Mouse (Mus musculus): ENCODE measurements around the gene Pxk.
"Not testable (repeated sequence)": the region's sequence is repeated elsewhere in the genome, so short reads cannot be mapped to it uniquely, and the experiment has no call there.

The Pxk gene

GRCm38 (mm10) chr14:8146611-8147223 lies 48.7 kb downstream of the Pxk start:
- DNase-seq (ENCODE audit: low spot score): no peak

DNA sequence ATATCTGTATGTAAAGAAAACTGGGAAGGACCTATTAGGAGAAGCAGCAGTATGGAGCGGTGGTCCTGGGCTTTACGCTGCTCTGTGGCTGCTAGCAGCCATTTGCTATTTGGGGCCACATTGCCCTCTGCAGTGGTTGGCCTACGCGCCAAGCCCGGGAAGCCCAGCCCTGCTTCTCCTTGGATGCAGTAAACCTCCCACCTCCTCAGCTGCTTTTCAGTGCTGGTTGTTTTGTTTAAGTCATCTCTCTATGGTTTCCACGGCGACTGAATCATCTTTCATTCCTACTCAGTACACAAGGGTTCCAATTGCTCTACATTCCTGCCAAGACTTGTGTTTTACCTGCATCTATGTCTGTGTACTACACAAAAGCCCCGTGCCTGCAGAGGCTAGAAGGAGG lies 50.8 kb downstream of the Pxk start:
- DNase-seq (ENCODE audit: low spot score): no peak

GRCm38 (mm10) chr14:8151757-8152156 lies 53.7 kb downstream of the Pxk start:
- DNase-seq (ENCODE audit: low spot score): no peak

DNA sequence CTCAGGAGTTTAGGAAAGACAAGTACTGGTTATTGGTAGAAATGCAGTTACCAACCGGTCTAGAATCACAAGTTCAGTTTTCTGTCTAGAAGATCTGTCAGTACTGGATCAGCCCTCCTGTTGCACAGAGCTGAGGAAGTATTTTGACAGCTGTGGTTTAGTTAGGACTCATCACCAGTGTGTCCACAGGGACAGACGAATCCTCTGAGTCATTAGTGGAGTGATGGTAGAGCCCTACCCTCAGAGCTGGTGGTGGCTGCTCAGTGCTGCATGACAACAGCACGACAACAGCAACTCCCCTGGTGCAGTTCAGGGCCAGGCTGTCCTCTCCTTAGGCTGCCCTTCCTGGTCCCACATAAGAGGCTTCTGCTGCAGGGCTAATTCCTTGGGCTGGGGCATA lies 56.1 kb downstream of the Pxk start:
- no peak for DNase-seq (ENCODE audit: low spot score)

- DNase-seq (ENCODE audit: low spot score): no peak
Measured at GRCm38 (mm10) chr14:8156947-8157346, 58.9 kb downstream of the Pxk start.

DNA sequence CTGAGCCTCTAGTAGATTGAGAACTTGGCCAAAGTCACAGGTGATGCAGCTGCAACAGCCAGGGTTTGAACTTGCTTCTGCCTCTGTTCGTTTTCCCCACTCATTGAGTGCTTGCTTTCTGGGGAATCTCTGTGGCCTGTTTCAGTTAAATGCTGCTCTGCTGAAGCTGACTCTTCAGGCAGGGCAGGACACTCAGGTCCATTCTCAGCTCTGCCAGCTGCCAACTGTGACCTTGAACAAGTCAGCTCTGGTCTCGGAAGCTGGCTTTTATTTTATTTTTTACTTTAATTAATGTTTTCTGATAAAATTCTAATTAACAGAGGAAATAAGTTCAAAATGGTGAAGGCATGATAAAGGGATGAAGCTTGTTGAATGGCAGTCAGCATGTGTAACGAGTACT lies 60.7 kb downstream of the Pxk start:
- no peak for DNase-seq (ENCODE audit: low spot score)

DNA sequence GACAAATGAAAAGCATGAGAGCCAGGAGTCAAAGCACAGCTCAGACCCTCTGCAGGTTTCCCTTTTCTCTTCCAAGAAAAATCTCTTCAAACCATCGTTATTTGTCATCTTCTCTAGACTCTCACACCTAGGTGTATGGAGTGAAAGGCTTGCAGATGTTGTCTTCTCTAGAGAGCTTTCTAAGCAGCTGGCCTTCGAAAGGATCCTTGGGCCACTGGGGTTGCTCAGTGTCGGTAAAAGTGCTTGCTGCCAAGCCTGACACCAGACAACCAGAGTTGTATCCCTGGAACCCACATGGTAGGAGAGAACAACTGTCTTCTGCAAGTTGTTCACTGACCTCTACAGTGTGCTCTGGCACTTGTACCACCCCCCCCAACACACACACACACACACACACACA lies 61.1 kb downstream of the Pxk start:
- DNase-seq (ENCODE audit: low spot score): no peak

DNA sequence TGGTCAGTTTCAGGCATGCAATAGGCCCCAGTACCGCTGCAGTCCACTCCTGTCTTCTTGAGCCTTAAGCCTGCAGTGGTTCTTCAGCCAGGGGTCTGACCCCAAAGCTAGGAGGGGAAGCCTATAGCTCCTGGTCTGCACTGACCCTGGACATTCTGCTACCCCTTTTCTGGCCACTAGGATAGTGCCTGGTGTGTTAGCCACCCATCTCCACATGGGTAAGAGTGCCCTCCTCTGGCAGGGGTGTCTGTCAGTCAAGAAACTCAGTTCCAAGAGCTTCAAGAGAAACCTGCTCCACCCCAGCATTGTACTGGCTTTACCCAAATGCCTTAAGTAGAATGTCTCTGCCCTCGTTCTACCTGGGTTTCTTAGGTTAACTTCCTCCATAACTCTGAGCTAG lies 63.8 kb downstream of the Pxk start:
- no peak for DNase-seq (ENCODE audit: low spot score)

GRCm38 (mm10) chr14:8164463-8164862 lies 66.5 kb downstream of the Pxk start:
- DNase-seq (ENCODE audit: low spot score): no peak

DNA sequence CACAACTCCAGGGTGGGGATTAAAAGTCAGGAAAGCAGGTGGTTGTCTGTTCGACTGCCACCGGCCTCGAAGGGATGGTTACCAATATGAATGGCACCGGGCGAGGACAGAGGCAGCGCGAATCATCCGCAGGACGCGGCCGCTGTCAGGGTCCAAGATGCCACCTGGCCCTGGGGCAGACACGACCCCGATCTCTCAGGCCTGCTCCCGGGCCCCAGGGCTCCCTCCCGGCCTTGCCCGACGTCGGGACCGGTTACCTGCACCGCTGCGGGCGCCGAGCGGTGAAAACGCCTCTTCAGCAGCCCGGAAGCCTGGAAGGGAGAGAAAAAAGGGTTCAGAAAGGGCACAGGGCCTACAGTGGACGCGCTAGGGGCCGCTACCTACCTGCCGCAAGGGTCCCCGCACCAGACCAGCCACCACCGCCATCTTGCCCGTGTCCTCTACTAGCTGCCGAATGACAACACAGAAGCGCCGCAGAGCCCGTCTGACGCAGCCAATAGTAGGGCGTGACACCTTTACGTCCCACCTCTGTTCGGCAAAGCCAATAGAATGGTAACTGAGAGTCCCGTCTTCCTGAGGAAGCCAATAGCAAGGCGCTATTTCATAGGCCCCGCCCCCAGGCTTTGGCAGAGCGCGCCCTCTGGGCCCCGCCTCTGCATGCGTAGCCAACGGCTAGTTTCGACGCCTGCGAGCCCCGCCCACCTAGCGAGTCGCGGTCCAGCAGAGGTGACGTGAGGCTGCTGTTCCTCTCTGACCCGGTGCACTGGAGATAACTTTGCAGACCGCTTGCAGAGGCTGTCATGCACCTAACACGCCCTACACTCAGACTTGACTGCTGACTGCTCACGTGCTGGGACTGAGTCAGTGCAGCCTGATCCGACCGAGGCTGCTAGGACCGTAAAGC lies 74.7 kb downstream of the Pxk start, which contains the start of gene Pdhb:
Gene Pdhb (minus strand): TSS at position 519 of the 904 bp plus-strand sequence.
- DNase-seq (ENCODE audit: low spot score): peak; percentile 86

DNA sequence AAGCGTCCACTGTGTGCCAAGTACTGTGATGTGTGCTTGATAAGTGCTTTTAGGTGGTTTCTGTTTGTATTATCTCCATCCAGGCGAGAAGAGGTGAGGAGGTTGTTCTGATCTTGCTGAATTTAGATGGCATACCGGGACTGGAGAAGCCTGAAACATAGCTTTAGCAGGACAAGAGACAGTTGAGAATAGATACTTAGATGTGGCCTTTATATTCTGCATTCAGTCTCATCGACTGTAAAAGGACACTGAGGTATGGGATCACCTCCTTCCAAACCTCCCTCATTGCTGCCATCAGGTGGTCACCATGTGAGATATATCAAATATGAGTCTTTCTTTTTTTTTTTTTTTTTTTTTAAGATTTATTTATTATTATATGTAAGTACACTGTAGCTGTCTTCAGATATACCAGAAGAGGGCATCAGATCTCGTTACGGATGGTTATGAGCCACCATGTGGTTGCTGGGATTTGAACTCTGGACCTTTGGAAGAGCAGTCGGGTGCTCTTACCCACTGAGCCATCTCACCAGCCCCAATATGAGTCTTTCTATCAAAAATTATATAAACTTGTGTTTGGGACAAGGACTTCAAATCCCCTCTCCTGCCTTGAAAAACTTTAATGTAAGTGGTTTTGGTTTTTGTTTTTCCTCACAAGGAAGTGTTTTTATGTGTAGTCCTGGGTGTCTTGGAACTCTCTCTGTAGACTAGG lies 75.7 kb downstream of the Pxk start:
- DNase-seq (ENCODE audit: low spot score): not testable (repeated sequence)

- DNase-seq (ENCODE audit: low spot score): no peak
Measured at GRCm38 (mm10) chr14:8174634-8175033, 76.6 kb downstream of the Pxk start.

DNA sequence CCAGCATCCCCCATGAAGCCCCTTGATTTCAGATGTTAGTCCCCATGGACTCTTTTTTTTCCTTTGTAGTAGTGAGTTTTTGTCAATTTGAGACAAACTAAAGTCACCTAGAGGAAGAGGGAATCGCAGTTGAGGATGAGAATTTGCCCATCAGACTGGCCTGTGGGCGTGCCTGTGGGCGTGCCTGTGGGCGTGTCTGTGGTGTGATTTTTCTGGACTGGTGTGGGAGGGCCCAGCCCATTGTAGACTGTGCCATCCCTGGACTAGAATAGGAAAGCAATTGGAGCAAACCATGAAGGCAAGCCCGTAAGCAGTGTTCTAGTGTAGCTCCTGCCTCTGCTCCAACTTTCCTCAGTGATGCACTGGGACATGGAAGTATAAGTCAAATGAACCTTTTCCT lies 78.2 kb downstream of the Pxk start:
- no peak for DNase-seq (ENCODE audit: low spot score)

- DNase-seq (ENCODE audit: low spot score): no peak
Measured at GRCm38 (mm10) chr14:8180371-8181035, 82.5 kb downstream of the Pxk start.

- DNase-seq (ENCODE audit: low spot score): no peak
Measured at GRCm38 (mm10) chr14:8183330-8183729, 85.3 kb downstream of the Pxk start.

DNA sequence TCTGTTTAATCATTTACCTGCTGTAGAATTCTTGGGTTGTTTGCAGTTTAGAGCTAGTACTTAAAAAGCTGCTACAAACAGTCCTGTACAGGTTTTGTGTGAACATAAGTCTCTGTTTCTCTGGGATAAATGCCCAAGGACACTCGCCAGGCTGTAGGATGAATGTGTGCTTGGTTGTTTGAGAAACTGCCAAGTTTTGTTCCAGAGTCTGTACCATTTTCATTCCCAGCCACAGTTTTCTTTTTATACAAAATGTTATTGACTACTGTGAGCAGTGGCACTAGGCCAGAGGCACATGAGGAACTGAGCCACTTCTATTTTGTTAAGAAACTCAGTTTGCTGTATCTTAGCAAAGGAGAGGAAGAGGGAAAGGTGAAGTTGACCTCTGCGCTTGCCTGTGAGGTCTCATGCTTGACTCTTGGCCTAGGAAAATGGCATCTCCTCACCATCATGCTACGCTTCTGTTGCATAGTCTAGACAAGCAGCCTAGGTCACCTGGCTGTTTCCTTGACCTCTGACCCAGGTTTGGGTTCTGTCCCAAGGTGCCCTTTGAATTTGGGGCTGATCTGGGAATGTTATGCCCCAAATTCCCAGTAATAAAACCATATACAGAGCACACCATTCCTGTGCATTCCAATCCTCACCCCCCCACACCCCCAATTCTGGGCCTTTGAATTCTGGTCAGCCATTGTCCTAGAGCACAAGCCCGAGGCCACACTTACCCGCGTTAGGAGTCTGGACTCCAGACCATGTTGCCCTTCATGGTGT lies 88.5 kb downstream of the Pxk start:
- DNase-seq (ENCODE audit: low spot score): no peak

DNA sequence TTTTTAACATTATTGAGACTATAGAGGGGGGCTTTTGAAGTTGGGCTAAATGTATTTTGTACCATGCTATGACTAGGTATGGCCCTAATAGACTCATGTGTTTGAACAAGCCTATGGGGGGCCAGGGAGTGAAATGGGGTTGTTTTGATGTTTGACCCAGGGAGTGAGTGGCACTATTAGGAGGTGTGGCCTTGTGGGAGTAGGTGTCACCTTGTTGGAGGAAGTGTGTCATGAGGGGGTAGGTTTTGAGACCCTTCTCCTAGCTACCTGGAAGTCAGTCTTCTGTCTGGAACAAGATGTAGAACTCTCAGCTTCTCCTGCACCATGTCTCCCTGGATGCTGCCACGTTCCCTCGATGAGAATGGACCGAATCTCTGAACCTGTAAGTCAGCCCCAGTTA lies 92.5 kb downstream of the Pxk start:
- DNase-seq (ENCODE audit: low spot score): no peak

- no peak for DNase-seq (ENCODE audit: low spot score)
Measured at GRCm38 (mm10) chr14:8191331-8191965, 93.4 kb downstream of the Pxk start.

DNA sequence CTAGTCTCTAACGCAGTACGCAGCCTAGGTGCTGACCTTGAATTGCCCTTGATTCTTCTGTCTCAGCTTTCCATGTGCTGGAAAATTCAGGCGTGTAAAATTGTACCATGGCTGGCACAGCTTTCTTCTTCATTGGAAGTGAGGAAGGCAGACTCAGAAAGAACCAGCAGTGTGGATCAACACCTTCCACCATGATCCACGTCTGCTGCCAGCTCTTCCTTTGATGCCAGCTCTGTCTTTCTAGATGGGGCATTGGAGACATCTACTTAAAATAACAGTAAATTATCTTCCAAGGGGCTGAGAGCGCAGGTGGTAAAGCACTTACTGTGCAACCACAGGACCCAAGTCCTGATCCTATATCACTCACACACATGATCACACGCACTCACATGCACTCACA lies 94.7 kb downstream of the Pxk start:
- no peak for DNase-seq (ENCODE audit: low spot score)

- DNase-seq (ENCODE audit: low spot score): no peak
Measured at GRCm38 (mm10) chr14:8200769-8201168, 102.8 kb downstream of the Pxk start.

DNA sequence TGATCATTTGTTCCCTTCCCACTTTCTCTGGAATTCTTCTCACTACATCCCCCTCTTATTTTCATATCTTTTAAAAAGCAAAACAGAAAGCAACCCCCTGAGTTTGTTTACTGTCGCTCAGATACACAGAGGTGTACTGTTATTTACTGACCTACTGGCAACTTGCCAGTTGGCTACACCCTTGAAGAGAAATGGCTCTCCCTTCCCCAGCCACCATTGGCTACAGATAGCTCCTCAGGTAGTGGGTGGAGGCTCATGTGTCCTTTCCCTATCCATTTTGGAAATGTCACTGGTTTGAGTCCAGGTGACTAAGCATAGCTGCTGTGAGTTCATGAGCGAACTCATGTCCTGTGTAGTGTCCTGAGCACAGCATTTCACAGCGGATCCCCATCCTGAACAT lies 103.7 kb downstream of the Pxk start:
- no peak for DNase-seq (ENCODE audit: low spot score)
